Mouse (Mus musculus) spleen, adult 2 months (tissue): Measurements from ENCODE around the gene Xpo5. TPM values are rescaled to one million over a fixed set of nuclear protein-coding genes. Genes with fewer than 3 reads are reported as not detected.

ENCODE experiments used
- DNase-seq, 2 experiments: peaks; one replicate each; pipeline versions ENCODE4 v3.0.0 to v3.0.0-alpha.2; 2012 to 2021; ENCODE audit warnings: low spot score in 2 of 2, low read depth in 1 of 2
- H3K27ac ChIP-seq: fragments of 200-500 bp; 2 replicates; pipeline ENCODE4 v1.5.1; 2012; ENCODE audit warnings: low read length, inconsistent platforms; ENCODE audit not compliant: insufficient read depth
- H3K27me3 ChIP-seq: fragments of 200-500 bp; 2 replicates; pipeline ENCODE4 v1.6.1; 2012; ENCODE audit warnings: mild to moderate bottlenecking, moderate library complexity, low read length, inconsistent platforms; ENCODE audit not compliant: control insufficient read depth, insufficient read depth
- H3K36me3 ChIP-seq: fragments of 200-500 bp; 2 replicates; pipeline ENCODE4 v1.6.1; 2012; ENCODE audit warnings: mild to moderate bottlenecking, low read length, inconsistent platforms; ENCODE audit not compliant: control insufficient read depth, insufficient read depth
- H3K4me1 ChIP-seq: fragments of 200-500 bp; 2 replicates; pipeline ENCODE4 v1.6.1; 2011; ENCODE audit warnings: inconsistent platforms; ENCODE audit not compliant: control insufficient read depth, insufficient read depth, insufficient read length
- H3K4me3 ChIP-seq: fragments of 200-500 bp; 2 replicates; pipeline ENCODE4 v1.5.1; 2011; ENCODE audit warnings: mild to moderate bottlenecking, inconsistent platforms; ENCODE audit not compliant: insufficient read depth, insufficient read length; ENCODE audit errors: extremely low read depth
- CTCF ChIP-seq: fragments of 200-500 bp; IDR thresholded peaks from 2 replicates; pipeline ENCODE4 v1.5.1; 2011; ENCODE audit warnings: mild to moderate bottlenecking, inconsistent platforms; ENCODE audit not compliant: insufficient read depth, insufficient read length, insufficient replicate concordance; ENCODE audit errors: extremely low read depth
- POLR2A ChIP-seq: fragments of 200-500 bp; IDR thresholded peaks from 2 replicates; pipeline ENCODE4 v1.6.1; 2011; ENCODE audit warnings: low read depth, low read length, inconsistent platforms
- whole genome bisulfite sequencing: fragments of 180-500 bp; shearing (Covaris S2); methylation state at CpG from one replicate; pipeline ENCODE4 v1.1.7; 2018; 5-methylcytosine and 5-hydroxymethylcytosine counted together
- polyA plus RNA-seq: library from polyadenylated mRNA; depleted of rRNA; stranded (reverse); fragments of >200 nt; gene quantifications from 2 replicates; pipeline ENCODE4 v1.2.3, GENCODE M21; 2012

The Xpo5 gene
- polyA plus RNA-seq, 1 experiment, result 14.7 TPM

DNA sequence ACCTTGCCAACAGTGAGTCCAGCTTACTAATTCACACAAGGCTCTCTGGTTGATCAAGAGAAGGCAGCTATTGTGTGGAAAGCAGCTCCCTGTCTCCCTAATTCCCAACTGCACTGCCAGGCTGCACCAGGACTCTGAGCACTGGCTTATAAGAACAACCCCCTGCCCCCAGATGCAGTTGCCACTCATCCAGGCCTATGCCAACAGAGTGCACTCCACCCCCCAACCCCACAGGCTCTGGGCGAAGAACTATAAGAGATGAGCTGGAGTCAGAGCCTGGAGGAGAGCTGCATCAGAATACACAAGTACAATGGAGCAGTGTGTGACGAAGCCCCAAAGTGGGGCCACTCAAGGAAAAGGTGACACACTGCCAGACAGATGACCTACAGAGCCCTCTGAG, 69.5 kb downstream of the Xpo5 start:
- TF ChIP-seq POLR2A, result no peak
- no peak for TF ChIP-seq CTCF
- no peaks in the 10 kb centered on the region for H3K4me1 ChIP-seq
- no peaks in the 10 kb centered on the region for H3K27me3 ChIP-seq
- no peak overlapping the region for H3K4me3 ChIP-seq
- 91% methylated on average over 2 of the region's 2 CpGs for WGBS
- peaks cover 11% of the 10 kb centered on the region for H3K36me3 ChIP-seq
- no peak overlapping the region for H3K27ac ChIP-seq
- DNase-seq, result no peak

DNA sequence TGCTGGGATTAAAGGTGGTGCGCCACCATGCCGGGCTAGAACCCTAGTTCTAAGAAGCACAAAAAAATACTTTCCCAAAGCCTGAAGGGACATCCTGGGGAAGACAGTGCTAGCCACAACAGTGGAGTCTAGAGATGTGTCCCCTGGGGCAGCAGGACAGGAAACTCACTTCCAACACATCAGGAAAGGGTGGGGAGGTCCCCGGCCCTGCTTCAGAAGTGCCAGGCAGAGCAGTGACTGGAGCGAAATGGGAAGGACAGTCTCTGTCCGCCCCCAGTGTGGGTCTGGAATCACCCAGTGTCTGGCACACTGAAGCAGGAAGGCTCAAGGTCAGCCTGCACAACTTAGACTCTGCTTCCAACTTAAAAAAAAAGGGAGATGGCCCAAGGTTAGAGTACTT, 70.1 kb downstream of the Xpo5 start:
- Histone ChIP-seq H3K4me3 (no peak overlapping the region), H3K27ac (no peak overlapping the region), H3K36me3 (peaks cover 15% of the 10 kb centered on the region), H3K27me3 (no peaks in the 10 kb centered on the region), H3K4me1 (no peaks in the 10 kb centered on the region)
- DNase-seq, result no peak
- WGBS, result 85% methylated on average over 5 of the region's 5 CpGs
- no peak for TF ChIP-seq CTCF
- TF ChIP-seq POLR2A, result no peak

DNA sequence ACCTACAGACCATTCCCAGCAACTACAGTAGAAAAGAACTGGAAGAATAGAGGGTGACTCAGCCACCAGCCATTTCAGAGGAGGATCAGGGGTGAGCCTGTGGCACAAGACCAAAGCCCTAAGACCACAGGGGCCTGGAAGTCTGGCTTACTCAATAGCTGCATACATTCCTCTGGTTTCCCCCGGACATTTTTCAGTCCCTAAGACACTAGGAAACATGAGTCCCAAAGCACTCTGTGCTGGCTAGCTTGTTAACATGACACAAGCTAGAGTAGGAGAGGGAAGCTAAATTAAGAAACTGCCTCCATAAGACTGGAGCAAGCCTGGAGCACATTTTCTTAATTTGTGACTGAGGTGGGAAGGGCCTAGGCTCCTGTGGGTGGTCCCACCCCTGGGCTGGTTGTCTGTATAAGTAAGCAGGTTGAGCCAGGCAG, 71.2 kb downstream of the Xpo5 start:
- peaks cover 17% of the 10 kb centered on the region for H3K36me3 ChIP-seq
- H3K27ac ChIP-seq, result no peak overlapping the region
- no peak overlapping the region for H3K4me3 ChIP-seq
- H3K4me1 ChIP-seq, result no peaks in the 10 kb centered on the region
- TF ChIP-seq CTCF, result no peak
- TF ChIP-seq POLR2A, result no peak
- DNase-seq, result no peak
- H3K27me3 ChIP-seq, result no peaks in the 10 kb centered on the region
- 89% methylated on average over 1 of the region's 1 CpGs for WGBS

DNA sequence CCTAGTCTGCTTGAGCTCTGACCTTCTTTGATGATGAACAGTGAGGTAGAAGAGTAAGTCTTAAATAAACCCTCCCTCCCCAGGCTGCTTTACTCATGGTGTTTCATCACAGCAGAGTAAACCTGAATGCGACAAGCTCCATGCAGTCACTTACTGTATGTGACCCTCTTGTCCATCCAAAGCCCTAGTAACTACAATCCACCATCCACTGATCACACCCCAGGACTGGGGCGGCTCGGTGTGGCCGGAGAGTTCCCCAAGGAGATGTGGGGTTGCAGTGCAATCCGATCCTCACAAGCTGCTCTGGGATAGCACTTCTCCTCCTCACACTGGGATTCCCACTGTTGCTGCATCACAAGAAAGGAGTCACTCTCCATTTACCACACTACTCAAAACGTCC, 71.9 kb downstream of the Xpo5 start:
- 95% methylated on average over 6 of the region's 6 CpGs for WGBS
- DNase-seq, result no peak
- Histone ChIP-seq H3K36me3 (peaks cover 20% of the 10 kb centered on the region), H3K4me3 (no peak overlapping the region), H3K27me3 (no peaks in the 10 kb centered on the region), H3K4me1 (no peaks in the 10 kb centered on the region), H3K27ac (no peak overlapping the region)
- TF ChIP-seq POLR2A (no peak), CTCF (no peak)

DNA sequence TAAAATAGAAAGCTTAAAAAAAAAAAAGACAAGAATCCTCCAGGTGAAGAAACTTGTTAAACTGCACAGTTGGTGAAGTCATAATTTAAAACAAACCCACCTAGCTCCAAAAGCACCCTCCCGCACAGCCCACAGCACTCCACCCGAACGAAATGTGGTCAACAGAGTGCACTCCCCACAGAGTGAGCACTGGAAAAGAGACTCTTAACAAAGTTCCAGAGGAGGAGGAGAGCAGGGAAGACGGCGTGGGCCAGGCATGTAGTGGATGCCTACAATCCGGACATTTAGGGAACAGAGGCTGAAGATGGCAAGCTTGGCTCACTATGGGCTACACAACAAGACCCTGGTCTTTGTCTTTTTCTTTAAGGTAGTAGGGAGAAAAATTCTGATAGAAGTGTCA, 72.5 kb downstream of the Xpo5 start:
- H3K27me3 ChIP-seq, result no peaks in the 10 kb centered on the region
- H3K4me3 ChIP-seq, result no peak overlapping the region
- no peak for DNase-seq
- no peaks in the 10 kb centered on the region for H3K4me1 ChIP-seq
- peaks cover 18% of the 10 kb centered on the region for H3K36me3 ChIP-seq
- TF ChIP-seq CTCF (no peak), POLR2A (no peak)
- WGBS, result 92% methylated on average over 6 of the region's 6 CpGs
- H3K27ac ChIP-seq, result no peak overlapping the region

DNA sequence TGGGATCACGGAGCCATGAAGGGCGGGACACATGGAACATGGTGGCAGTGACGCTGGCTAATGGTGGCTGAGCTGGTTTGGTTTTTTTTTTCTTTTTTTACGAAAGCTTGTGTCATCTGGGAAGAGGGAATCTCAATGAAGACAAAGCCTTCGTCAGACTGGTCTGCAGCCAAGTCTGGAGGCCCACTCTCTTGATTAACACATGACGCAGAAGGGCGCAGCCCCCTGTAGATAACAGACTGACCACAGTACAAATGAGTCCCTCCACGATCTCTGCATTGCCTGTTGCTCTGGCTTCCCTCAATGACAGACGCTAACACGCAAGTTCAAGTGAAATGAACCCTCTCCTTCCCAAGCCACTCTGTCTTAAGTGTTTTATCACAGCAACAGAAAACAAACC, 72.9 kb downstream of the Xpo5 start:
- Histone ChIP-seq H3K4me3 (no peak overlapping the region), H3K4me1 (no peaks in the 10 kb centered on the region), H3K27me3 (no peaks in the 10 kb centered on the region), H3K27ac (no peak overlapping the region), H3K36me3 (peaks cover 18% of the 10 kb centered on the region)
- TF ChIP-seq CTCF, result no peak
- TF ChIP-seq POLR2A, result no peak
- DNase-seq, result no peak
- 91% methylated on average over 10 of the region's 10 CpGs for WGBS

DNA sequence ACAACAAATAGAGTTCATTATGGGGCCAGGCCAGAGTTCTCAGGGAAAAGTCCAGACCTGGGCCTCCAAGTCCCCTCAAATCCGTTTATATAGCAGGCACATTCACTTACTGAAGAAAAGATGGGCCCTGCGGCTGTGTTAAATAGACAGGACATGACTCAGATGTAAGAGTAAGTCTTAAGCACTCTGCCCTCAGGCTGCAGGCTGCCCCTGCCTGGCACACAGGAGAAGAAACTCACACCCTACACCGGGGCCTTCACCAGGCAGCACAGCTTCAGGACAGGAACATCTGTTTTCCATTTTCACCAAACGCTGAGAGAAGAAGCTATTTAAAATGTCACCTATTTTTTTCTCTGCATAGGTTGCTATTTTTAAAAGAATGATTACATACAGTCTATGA, 75.0 kb downstream of the Xpo5 start:
- Histone ChIP-seq H3K4me3 (no peak overlapping the region), H3K27me3 (no peaks in the 10 kb centered on the region), H3K27ac (no peak overlapping the region), H3K4me1 (peaks cover 2% of the 10 kb centered on the region; the same call in 1 of the 2 replicates), H3K36me3 (peaks cover 13% of the 10 kb centered on the region)
- TF ChIP-seq CTCF, result no peak
- TF ChIP-seq POLR2A, result no peak
- WGBS, result 91% methylated on average over 4 of the region's 4 CpGs
- DNase-seq, result no peak

DNA sequence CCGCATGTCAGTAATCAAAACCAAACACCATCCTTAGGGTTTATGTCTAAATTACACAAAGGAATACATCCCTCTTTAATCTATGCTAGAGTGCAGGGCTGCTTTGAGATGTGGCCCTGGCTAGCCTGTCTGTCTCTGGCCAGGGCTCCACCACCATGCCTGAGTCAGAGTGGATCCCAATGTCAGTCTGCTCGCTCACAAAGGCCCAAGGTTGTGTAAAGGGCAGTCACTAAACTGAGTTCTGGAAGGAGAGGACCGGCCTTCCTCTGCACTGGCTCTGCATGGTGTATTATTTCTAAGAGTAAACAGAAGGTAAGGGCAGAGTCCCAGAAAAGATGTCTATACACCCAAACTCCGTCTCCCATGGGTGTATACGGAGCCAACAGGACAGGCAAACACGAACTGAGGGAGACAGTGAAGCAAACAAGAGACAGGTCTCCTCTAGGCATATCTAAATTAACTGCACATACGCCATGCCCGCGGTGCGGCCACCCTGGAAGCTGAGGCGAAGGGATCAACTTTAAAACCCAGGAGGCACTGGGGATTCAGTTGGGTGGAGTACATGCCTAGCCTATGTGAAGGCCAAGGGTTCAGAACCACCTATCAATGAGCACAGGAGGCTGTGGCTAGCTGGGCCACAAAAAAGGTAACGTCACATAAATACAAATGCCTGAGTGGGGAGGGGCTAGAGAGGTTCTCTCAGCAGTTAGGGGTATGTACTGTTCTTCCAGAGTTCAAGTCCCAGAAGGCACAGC, 75.6 kb downstream of the Xpo5 start:
- Histone ChIP-seq H3K4me3 (no peak overlapping the region), H3K4me1 (peaks cover 2% of the 10 kb centered on the region; the same call in 1 of the 2 replicates), H3K27me3 (no peaks in the 10 kb centered on the region), H3K27ac (no peak overlapping the region), H3K36me3 (peaks cover 13% of the 10 kb centered on the region)
- DNase-seq, result no peak
- WGBS, result 96% methylated on average over 12 of the region's 12 CpGs
- TF ChIP-seq POLR2A, result no peak
- TF ChIP-seq CTCF, result no peak
